Comparison of ENCODE assay signal across 25 mouse cellular contexts in the genomic region with DNA sequence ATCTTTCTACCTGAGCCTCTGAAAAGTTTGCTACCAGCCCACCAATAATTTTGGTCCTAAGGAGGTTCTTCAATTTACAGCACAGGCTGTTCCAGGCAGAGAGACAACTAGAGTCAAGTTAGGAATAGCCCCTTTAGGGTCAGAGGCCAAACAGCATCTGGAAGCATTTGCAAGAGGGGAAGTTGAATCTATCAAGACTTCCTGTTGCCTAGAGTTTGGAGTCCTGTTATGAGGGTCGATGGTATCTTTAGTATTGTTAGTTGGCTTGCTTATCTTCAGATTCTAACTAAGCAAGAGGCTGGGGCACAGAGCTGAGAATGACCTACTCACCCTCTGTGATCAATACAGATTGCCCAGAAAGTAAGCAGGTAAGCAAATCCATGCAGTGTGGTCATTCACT. TPM values are rescaled to one million over a fixed set of nuclear protein-coding genes. Genes with fewer than 3 reads are reported as not detected.
DNase-seq lines count a peak whose midpoint lies in the region; ATAC-seq and TF ChIP-seq lines count a peak whose summit lies in the region.
"Had no signal": no experiment of that assay in that cellular context is flagged by ENCODE, and none has a peak within 500 bp of the region (broad histone marks: within the 10 kb centered on the region; RNA-seq: fewer than 3 reads in every experiment).

No protein-coding gene starts in this region.

- 65% methylated on average over 1 of the region's 1 CpGs for WGBS in intestine, embryonic 16.5 days
- WGBS in intestine, postnatal 0 days: 44% methylated on average over 1 of the region's 1 CpGs
- 5% methylated on average over 1 of the region's 1 CpGs for WGBS in liver, postnatal 0 days (ENCODE audit: insufficient replicate concordance)
- 51% methylated on average over 1 of the region's 1 CpGs for WGBS in stomach, postnatal 0 days
- WGBS in midbrain, embryonic 13.5 days: 92% methylated on average over 1 of the region's 1 CpGs

- no peak overlapping the region for H3K4me2 ChIP-seq in intestine, embryonic 16.5 days (ENCODE audit: low read depth, low read length)
- no peak overlapping the region for H3K4me2 ChIP-seq in intestine, postnatal 0 days (replicated peaks; ENCODE audit: low read depth)
- no peak overlapping the region; the same call in 1 of the 2 replicates for H3K4me2 ChIP-seq in liver, postnatal 0 days (ENCODE audit: low read depth, low read length)
- no peak overlapping the region for H3K4me2 ChIP-seq in stomach, postnatal 0 days (replicated peaks; ENCODE audit: low read depth)
- no peak overlapping the region for H3K4me2 ChIP-seq in midbrain, embryonic 13.5 days (replicated peaks)
- H3K4me2 ChIP-seq: embryonic facial prominence, embryonic 12.5 days; forebrain, embryonic 13.5 days; heart, embryonic 13.5 days; hindbrain, embryonic 14.5 days; limb, embryonic 13.5 days; midbrain, embryonic 12.5 days; neural tube, embryonic 12.5 days had no signal

- no peak for TF ChIP-seq CTCF in intestine, postnatal 0 days (IDR thresholded peaks at IDR 0.05; ENCODE audit: low read depth)
- no peak for TF ChIP-seq CTCF in liver, postnatal 0 days (IDR thresholded peaks at IDR 0.05; ENCODE audit: low read depth)
- no peak for TF ChIP-seq CTCF in stomach, postnatal 0 days (IDR thresholded peaks at IDR 0.05; ENCODE audit: low read depth)
- TF ChIP-seq CTCF in left cerebral cortex, adult 2 months (IDR thresholded peaks at IDR 0.05): no peak

- peak overlapping the region; percentile 14; the same call in 1 of the 2 replicates for H3K27ac ChIP-seq in intestine, embryonic 16.5 days (ENCODE audit: low read length)
- H3K27ac ChIP-seq in intestine, postnatal 0 days (ENCODE audit: low read depth, low read length): no peak overlapping the region
- H3K27ac ChIP-seq in liver, postnatal 0 days (ENCODE audit: low read depth): peak overlapping the region; percentile 35
- H3K27ac ChIP-seq in stomach, postnatal 0 days (replicated peaks): 0 out of 2 replicates have a peak overlapping the region, but pooled peaks have one; percentile 24
- no peak overlapping the region for H3K27ac ChIP-seq in midbrain, embryonic 13.5 days
- H3K27ac ChIP-seq in left cerebral cortex, adult 2 months: no peak overlapping the region
- H3K27ac ChIP-seq: embryonic facial prominence, embryonic 12.5 days; forebrain, embryonic 13.5 days; heart, embryonic 13.5 days; hindbrain, embryonic 14.5 days; limb, embryonic 13.5 days; macrophage; midbrain, embryonic 12.5 days; neural tube, embryonic 12.5 days had no signal

- H3K9ac ChIP-seq in intestine, embryonic 16.5 days (ENCODE audit: low read depth, low read length): no peak overlapping the region
- H3K9ac ChIP-seq in intestine, postnatal 0 days (ENCODE audit: low read depth, low read length): no peak overlapping the region
- H3K9ac ChIP-seq in liver, postnatal 0 days (replicated peaks): no peak overlapping the region
- no peak overlapping the region for H3K9ac ChIP-seq in stomach, postnatal 0 days (ENCODE audit: low read length)
- H3K9ac ChIP-seq in midbrain, embryonic 13.5 days (replicated peaks): no peak overlapping the region
- H3K9ac ChIP-seq: embryonic facial prominence, embryonic 12.5 days; forebrain, embryonic 13.5 days; heart, embryonic 13.5 days; hindbrain, embryonic 14.5 days; limb, embryonic 13.5 days; midbrain, embryonic 12.5 days; neural tube, embryonic 12.5 days had no signal

- TF ChIP-seq EP300 in liver, postnatal 0 days (IDR thresholded peaks at IDR 0.05; ENCODE audit: low read depth): 0 out of 2 replicates have a peak, but pooled peaks have one; percentile 18
- TF ChIP-seq EP300 in stomach, postnatal 0 days (optimal IDR thresholded peaks at IDR 0.05): no peak

- intact Hi-C loops in left cerebral cortex, adult 2 months (cut with DNase I): no loop called here

- H3K27me3 ChIP-seq in intestine, embryonic 16.5 days (replicated peaks; ENCODE audit: control insufficient read depth, insufficient read depth, low read length): no peaks in the 10 kb centered on the region
- H3K27me3 ChIP-seq in intestine, postnatal 0 days (replicated peaks; ENCODE audit: control insufficient read depth, insufficient read depth, low read length): no peaks in the 10 kb centered on the region
- H3K27me3 ChIP-seq in liver, postnatal 0 days (ENCODE audit: insufficient read depth, low read length): no peaks in the 10 kb centered on the region
- H3K27me3 ChIP-seq in stomach, postnatal 0 days (ENCODE audit: control insufficient read depth, insufficient read depth, low read length): no peaks in the 10 kb centered on the region
- no peaks in the 10 kb centered on the region for H3K27me3 ChIP-seq in midbrain, embryonic 13.5 days
- H3K27me3 ChIP-seq: embryonic facial prominence, embryonic 12.5 days; forebrain, embryonic 13.5 days; heart, embryonic 13.5 days; limb, embryonic 13.5 days; midbrain, embryonic 12.5 days; neural tube, embryonic 12.5 days; Patski had no signal

- H3K36me3 ChIP-seq in intestine, embryonic 16.5 days (ENCODE audit: control insufficient read depth, insufficient read depth, low read length): no peaks in the 10 kb centered on the region
- no peaks in the 10 kb centered on the region for H3K36me3 ChIP-seq in intestine, postnatal 0 days (ENCODE audit: control insufficient read depth, insufficient read depth)
- H3K36me3 ChIP-seq in liver, postnatal 0 days (replicated peaks; ENCODE audit: insufficient read depth, low read length): no peaks in the 10 kb centered on the region
- H3K36me3 ChIP-seq in stomach, postnatal 0 days (ENCODE audit: control insufficient read depth, insufficient read depth, low read length): no peaks in the 10 kb centered on the region
- H3K36me3 ChIP-seq in midbrain, embryonic 13.5 days: no peaks in the 10 kb centered on the region
- H3K36me3 ChIP-seq: embryonic facial prominence, embryonic 12.5 days; heart, embryonic 13.5 days; limb, embryonic 13.5 days; midbrain, embryonic 12.5 days; neural tube, embryonic 12.5 days had no signal

- H3K4me1 ChIP-seq in intestine, embryonic 16.5 days (ENCODE audit: control insufficient read depth, insufficient read depth, low read length): peaks cover 14% of the 10 kb centered on the region; the same call in 1 of the 2 replicates
- H3K4me1 ChIP-seq in intestine, postnatal 0 days (replicated peaks; ENCODE audit: control insufficient read depth, insufficient read depth, low read length): peaks cover 19% of the 10 kb centered on the region
- H3K4me1 ChIP-seq in liver, postnatal 0 days (ENCODE audit: insufficient read depth): peaks cover 30% of the 10 kb centered on the region
- H3K4me1 ChIP-seq in stomach, postnatal 0 days (replicated peaks; ENCODE audit: control insufficient read depth, insufficient read depth): no peaks in the 10 kb centered on the region
- no peaks in the 10 kb centered on the region for H3K4me1 ChIP-seq in midbrain, embryonic 13.5 days (replicated peaks)
- H3K4me1 ChIP-seq: embryonic facial prominence, embryonic 12.5 days; forebrain, embryonic 13.5 days; midbrain, embryonic 12.5 days; neural tube, embryonic 12.5 days had no signal

- H3K9me3 ChIP-seq in intestine, embryonic 16.5 days (ENCODE audit: control insufficient read depth, low read length): no peaks in the 10 kb centered on the region
- H3K9me3 ChIP-seq in intestine, postnatal 0 days (ENCODE audit: control insufficient read depth): no peaks in the 10 kb centered on the region
- no peaks in the 10 kb centered on the region for H3K9me3 ChIP-seq in liver, postnatal 0 days (ENCODE audit: low read length)
- no peaks in the 10 kb centered on the region for H3K9me3 ChIP-seq in stomach, postnatal 0 days (ENCODE audit: control insufficient read depth, low read length)
- H3K9me3 ChIP-seq in midbrain, embryonic 13.5 days: no peaks in the 10 kb centered on the region
- H3K9me3 ChIP-seq: embryonic facial prominence, embryonic 12.5 days; forebrain, embryonic 13.5 days; heart, embryonic 13.5 days; limb, embryonic 13.5 days; midbrain, embryonic 12.5 days; neural tube, embryonic 12.5 days had no signal

- peak; percentile 18 for DNase-seq in liver, postnatal 0 days
- no peak for DNase-seq in liver
- DNase-seq in embryo, embryonic 11 days: peak; percentile 21
- DNase-seq in stomach, postnatal 0 days (ENCODE audit: low spot score): no peak
- no peak for DNase-seq in left cerebral cortex, adult 2 months (ENCODE audit: extremely low spot score in 1 of 2, low spot score in 2 of 2)
- DNase-seq: adrenal gland, postnatal 10 days; cerebellum, adult 11-12 months; cerebellum, postnatal 14 days; heart, adult 18-20 months; heart, postnatal 36 days; kidney, postnatal 4 days; lung, adult 2 months had no signal

- no peak for ATAC-seq in intestine, embryonic 16.5 days
- no peak for ATAC-seq in intestine, postnatal 0 days
- no peak; the same call in 1 of the 2 replicates for ATAC-seq in liver, postnatal 0 days
- no peak for ATAC-seq in stomach, postnatal 0 days (ENCODE audit: low FRiP score, low TSS enrichment)
- ATAC-seq in midbrain, embryonic 13.5 days: no peak
- ATAC-seq: forebrain, embryonic 13.5 days; Patski had no signal

- no peak overlapping the region for H3K4me3 ChIP-seq in intestine, embryonic 16.5 days (ENCODE audit: low read length)
- H3K4me3 ChIP-seq in intestine, postnatal 0 days (ENCODE audit: low read depth, low read length): no peak overlapping the region
- no peak overlapping the region for H3K4me3 ChIP-seq in liver, postnatal 0 days (ENCODE audit: low read depth, low read length)
- no peak overlapping the region for H3K4me3 ChIP-seq in stomach, postnatal 0 days (ENCODE audit: low read depth, low read length)
- no peak overlapping the region for H3K4me3 ChIP-seq in midbrain, embryonic 13.5 days (replicated peaks)
- H3K4me3 ChIP-seq in left cerebral cortex, adult 2 months: no peak overlapping the region
- H3K4me3 ChIP-seq: embryonic facial prominence, embryonic 12.5 days; erythroblast, embryonic 14.5 days; forebrain, embryonic 13.5 days; heart, embryonic 13.5 days; limb, embryonic 13.5 days; midbrain, embryonic 12.5 days; neural tube, embryonic 12.5 days had no signal

RNA-seq across cellular contexts. Expression of a gene that starts 46.5 kb away (rescaled TPM):
- 20.9 and 21.1 TPM in 2 replicates for polyA plus RNA-seq in intestine, embryonic 16.5 days (2015; fragmentation: Nextera tagmentation; extraction: Ambion mirVana)
- 13.0 and 13.8 TPM in 2 replicates for polyA plus RNA-seq in intestine, postnatal 0 days (2015; fragmentation: Nextera tagmentation; extraction: Ambion mirVana)
- 15.6 and 17.9 TPM in 2 replicates for polyA plus RNA-seq in liver, postnatal 0 days (2015; fragmentation: Nextera tagmentation; extraction: Ambion mirVana)
- 26.4 and 29.5 TPM in 2 replicates for polyA plus RNA-seq in stomach, postnatal 0 days (2015; fragmentation: Nextera tagmentation; extraction: Ambion mirVana)
- polyA plus RNA-seq in midbrain, embryonic 13.5 days (2015; fragmentation: Nextera tagmentation; extraction: Ambion mirVana): 8.1 and 8.5 TPM in 2 replicates
- total RNA-seq in left cerebral cortex, adult 2 months (2021): 10 to 100 TPM; 79.9 to 85.5 TPM

RNA-seq across cellular contexts. Expression of a gene that starts 58.3 kb away (rescaled TPM):
- polyA plus RNA-seq in intestine, embryonic 16.5 days (2015; fragmentation: Nextera tagmentation; extraction: Ambion mirVana): 69.4 and 71.3 TPM in 2 replicates
- 74.2 and 78.1 TPM in 2 replicates for polyA plus RNA-seq in intestine, postnatal 0 days (2015; fragmentation: Nextera tagmentation; extraction: Ambion mirVana)
- polyA plus RNA-seq in liver, postnatal 0 days (2015; fragmentation: Nextera tagmentation; extraction: Ambion mirVana): 52.3 and 54.5 TPM in 2 replicates
- polyA plus RNA-seq in stomach, postnatal 0 days (2015; fragmentation: Nextera tagmentation; extraction: Ambion mirVana): 52.1 and 53.1 TPM in 2 replicates
- polyA plus RNA-seq in midbrain, embryonic 13.5 days (2015; fragmentation: Nextera tagmentation; extraction: Ambion mirVana): 14.4 and 17.6 TPM in 2 replicates
- 10 to 100 TPM; 19.2 to 21.7 TPM for total RNA-seq in left cerebral cortex, adult 2 months (2021)

Comparison
In these comparisons a context has a peak if more than half of its experiments do, and no peak if none do; other contexts are left out.
1. H3K27ac ChIP-seq: peak in intestine, embryonic 16.5 days (single experiment), liver, postnatal 0 days (single experiment) and stomach, postnatal 0 days (single experiment); none in intestine, postnatal 0 days (single experiment), midbrain, embryonic 13.5 days (single experiment) and left cerebral cortex, adult 2 months (single experiment).
2. DNase-seq: peak in liver, postnatal 0 days (single experiment) and embryo, embryonic 11 days (single experiment); none in liver (single experiment), stomach, postnatal 0 days (single experiment) and left cerebral cortex, adult 2 months (0 of 2).